In the genomic region with DNA sequence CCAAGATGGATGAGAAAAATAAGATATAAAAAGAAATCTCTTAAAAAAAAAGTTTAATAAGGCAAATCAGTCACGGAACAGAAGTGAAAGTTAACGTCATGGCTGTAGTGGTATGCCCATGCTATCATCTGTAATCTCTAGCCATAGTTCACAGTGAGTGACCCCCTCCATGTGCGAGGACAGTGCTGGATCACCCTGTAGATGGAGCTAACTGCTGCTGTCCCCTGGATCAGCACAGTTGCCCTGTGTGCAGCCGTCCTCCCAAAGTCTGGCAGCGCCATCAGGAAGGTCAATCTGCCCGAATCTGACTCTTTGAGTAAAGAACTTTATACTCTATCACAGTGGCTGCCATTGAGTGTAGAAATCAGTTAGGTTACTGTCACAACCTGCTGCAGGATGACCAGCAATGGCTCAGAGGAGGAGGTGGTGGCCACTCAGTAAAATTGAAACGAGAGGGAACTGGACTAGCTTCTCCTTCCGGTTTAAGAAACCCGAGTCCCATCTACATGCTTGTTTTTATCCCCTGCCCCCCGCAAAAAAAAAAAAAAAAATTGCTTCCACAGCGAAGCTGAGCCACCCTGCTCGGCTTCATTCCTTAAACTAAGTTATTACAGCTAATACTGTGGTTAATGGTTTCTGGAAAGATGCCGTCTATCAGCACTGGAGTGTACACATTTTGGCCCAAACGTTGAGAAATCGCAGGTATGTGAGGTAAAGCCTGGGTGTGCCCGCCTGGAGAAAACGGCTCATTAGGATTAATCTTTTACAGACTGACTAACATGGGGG, we compare ENCODE assay signal across 8 mouse cellular contexts.
DNase-seq lines count a peak whose midpoint lies in the region; ATAC-seq and TF ChIP-seq lines count a peak whose summit lies in the region.

No protein-coding gene starts in this region.

- no peaks in the 10 kb centered on the region for H3K36me3 ChIP-seq in kidney, embryonic 15.5 days
- H3K36me3 ChIP-seq in forebrain, embryonic 13.5 days (ENCODE audit: poor library complexity, severe bottlenecking): no peaks in the 10 kb centered on the region
- H3K36me3 ChIP-seq in forebrain, postnatal 0 days (ENCODE audit: insufficient read depth): no peaks in the 10 kb centered on the region

- CTCF ChIA-PET in Patski (lab: Charles Lee): interaction anchor here (0.7 to 2.8 kb wide), 14 partner anchors 10 to 494 kb away, joined by 3 to 12 read pairs (median 3); no protein-coding TSS in a partner anchor

- H3K4me2 ChIP-seq in kidney, embryonic 15.5 days: peak overlapping the region; percentile 48
- H3K4me2 ChIP-seq in forebrain, embryonic 13.5 days: no peak overlapping the region
- H3K4me2 ChIP-seq in forebrain, postnatal 0 days (ENCODE audit: low read depth): no peak overlapping the region

- ATAC-seq in Patski: peak; percentile 86
- ATAC-seq in kidney, embryonic 15.5 days (replicated peaks; ENCODE audit: low FRiP score): peak; percentile 81
- no peak for ATAC-seq in forebrain, embryonic 13.5 days
- no peak for ATAC-seq in forebrain, postnatal 0 days

- peak; percentile 5 to 22 for DNase-seq in cerebellum, postnatal 10 days
- no peak for DNase-seq in cerebellum, adult 11 months
- peak; percentile 94 for DNase-seq in Patski (ENCODE audit: low read depth, low spot score)
- DNase-seq in lung, adult 18-20 months: peak; percentile 9 to 31
- no peak for DNase-seq in forebrain, postnatal 0 days
- no peak for DNase-seq in cerebellum, adult 2 months

- H3K4me1 ChIP-seq in kidney, embryonic 15.5 days: 0 out of 2 replicates have a peak, but pooled peaks cover 4% of the 10 kb centered on the region
- no peaks in the 10 kb centered on the region for H3K4me1 ChIP-seq in forebrain, embryonic 13.5 days
- peaks cover 10% of the 10 kb centered on the region; the same call in 1 of the 2 replicates for H3K4me1 ChIP-seq in forebrain, postnatal 0 days (ENCODE audit: insufficient read depth)
- H3K4me1 ChIP-seq in cerebellum, adult 2 months (ENCODE audit: control insufficient read depth, insufficient read depth, low read length): no peaks in the 10 kb centered on the region

- no peaks in the 10 kb centered on the region for H3K27me3 ChIP-seq in Patski
- no peaks in the 10 kb centered on the region for H3K27me3 ChIP-seq in kidney, embryonic 15.5 days
- no peaks in the 10 kb centered on the region for H3K27me3 ChIP-seq in forebrain, embryonic 13.5 days
- H3K27me3 ChIP-seq in forebrain, postnatal 0 days (ENCODE audit: insufficient read depth, low read length): no peaks in the 10 kb centered on the region
- no peaks in the 10 kb centered on the region for H3K27me3 ChIP-seq in cerebellum, adult 2 months (ENCODE audit: control insufficient read depth, insufficient read depth, low read length)

- H3K9me3 ChIP-seq in kidney, embryonic 15.5 days (replicated peaks): no peaks in the 10 kb centered on the region
- no peaks in the 10 kb centered on the region for H3K9me3 ChIP-seq in forebrain, embryonic 13.5 days (replicated peaks)
- no peaks in the 10 kb centered on the region for H3K9me3 ChIP-seq in forebrain, postnatal 0 days (ENCODE audit: low read length)

- H3K9ac ChIP-seq in kidney, embryonic 15.5 days: no peak overlapping the region
- no peak overlapping the region for H3K9ac ChIP-seq in forebrain, embryonic 13.5 days
- no peak overlapping the region for H3K9ac ChIP-seq in forebrain, postnatal 0 days

- peak; percentile 47 for TF ChIP-seq CTCF in Patski (IDR thresholded peaks at IDR 0.05)
- TF ChIP-seq CTCF in forebrain, postnatal 0 days (IDR thresholded peaks at IDR 0.05; ENCODE audit: low read depth): no peak
- no peak for TF ChIP-seq CTCF in cerebellum, adult 2 months (IDR thresholded peaks at IDR 0.05; ENCODE audit: borderline replicate concordance, insufficient read depth, low read depth, low read length)

- in situ Hi-C loops in Patski (cut with MboI; ENCODE audit: low pct_unique_long_range_greater_than_20kb): loop anchor here (10.0 kb wide), 1 partner anchor 642 kb away; no protein-coding TSS in a partner anchor

- H3K27ac ChIP-seq in kidney, embryonic 15.5 days: peak overlapping the region; percentile 84
- no peak overlapping the region for H3K27ac ChIP-seq in forebrain, embryonic 13.5 days
- H3K27ac ChIP-seq in forebrain, postnatal 0 days (ENCODE audit: low read depth, low read length): no peak overlapping the region
- H3K27ac ChIP-seq in cerebellum, adult 2 months (ENCODE audit: insufficient read depth, low read length): no peak overlapping the region

- TF ChIP-seq POLR2A in cerebellum, adult 2 months (IDR thresholded peaks at IDR 0.05; ENCODE audit: borderline replicate concordance, insufficient read depth, low read length): no peak

- POLR2A ChIA-PET in Patski (lab: Charles Lee): interaction anchor here (0.6 to 1.7 kb wide), 3 partner anchors 449 to 462 kb away, joined by 3 to 7 read pairs (median 6); a partner anchor contains a TSS

- peak overlapping the region; percentile 14; the same call in 1 of the 2 replicates for H3K4me3 ChIP-seq in kidney, embryonic 15.5 days (replicated peaks)
- no peak overlapping the region for H3K4me3 ChIP-seq in forebrain, embryonic 13.5 days
- no peak overlapping the region for H3K4me3 ChIP-seq in forebrain, postnatal 0 days (ENCODE audit: low read depth, low read length)
- no peak overlapping the region for H3K4me3 ChIP-seq in cerebellum, adult 2 months (replicated peaks; ENCODE audit: insufficient read depth, low read depth, low read length)

- 61% methylated on average over 17 of the region's 17 CpGs for WGBS in kidney, embryonic 15.5 days
- 70% methylated on average over 17 of the region's 17 CpGs for WGBS in forebrain, embryonic 13.5 days
- WGBS in forebrain, postnatal 0 days: 66% methylated on average over 17 of the region's 17 CpGs
- 68% methylated on average over 17 of the region's 17 CpGs for WGBS in cerebellum, adult 2 months

Comparison
In these comparisons a context has a peak if more than half of its experiments do, and no peak if none do; other contexts are left out.
1. DNase-seq: peak in cerebellum, postnatal 10 days (2 of 2), Patski (single experiment) and lung, adult 18-20 months (2 of 2); none in cerebellum, adult 11 months (single experiment), forebrain, postnatal 0 days (single experiment) and cerebellum, adult 2 months (0 of 2).
2. ATAC-seq: peak in Patski (single experiment) and kidney, embryonic 15.5 days (single experiment); none in forebrain, embryonic 13.5 days (single experiment) and forebrain, postnatal 0 days (single experiment).